Mouse (Mus musculus): ENCODE results near the gene Cdc40.

GRCm38 (mm10) chr10:40883644-40884278 is 650 bp upstream of the Cdc40 start:
- TF ChIP-seq GATA1 (IDR thresholded peaks at IDR 0.05; ENCODE audit: low read length) (no peak), TAL1 (IDR thresholded peaks at IDR 0.05; ENCODE audit: low read length) (no peak)

All from erythroblast, embryonic 14.5 days (primary cell).